Mouse (Mus musculus): Measurements from ENCODE around the gene Rassf6.
A peak's percentile ranks its signal among the peaks of the same experiment; 100 is the strongest.
"Not testable (repeated sequence)": the region's sequence is repeated elsewhere in the genome, so short reads cannot be mapped to it uniquely, and the experiment has no call there.

Gene Rassf6

DNA sequence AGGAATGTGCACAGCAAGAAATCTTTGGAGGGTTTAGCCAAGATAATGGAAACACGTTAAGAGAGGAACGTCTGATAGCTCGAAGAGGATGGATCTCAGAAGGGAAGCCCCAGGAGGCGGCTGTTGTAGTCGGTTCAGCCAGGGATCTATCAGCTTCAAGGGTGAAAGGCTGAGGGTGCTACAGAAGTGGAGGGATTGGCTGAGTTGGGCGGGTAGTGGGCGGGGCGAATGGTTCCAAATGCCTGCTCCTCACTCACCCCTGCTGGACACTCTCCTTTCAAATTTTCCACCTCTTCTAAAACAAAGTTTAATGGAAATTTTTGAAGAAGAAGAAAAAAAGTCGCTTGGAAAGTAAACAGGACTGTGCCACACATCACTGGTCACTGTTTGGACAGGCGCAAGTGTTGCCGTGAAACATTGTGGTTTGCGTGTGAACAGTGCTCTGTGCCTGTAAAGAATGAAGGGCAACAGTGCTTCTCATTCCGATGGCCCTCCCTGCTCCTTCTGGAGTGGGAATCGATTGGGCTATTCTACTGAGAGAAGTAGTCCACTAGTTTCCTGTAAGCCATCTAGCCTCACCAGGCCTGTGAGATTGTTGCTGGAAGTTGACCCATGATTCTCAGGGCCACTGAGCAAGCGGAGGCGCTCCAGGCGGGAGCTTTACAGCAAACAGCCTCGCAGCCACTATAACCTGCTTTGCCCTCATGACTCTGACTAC, 15.6 kb downstream of the Rassf6 start:
- no peak for DNase-seq (ENCODE audit: low spot score)

DNA sequence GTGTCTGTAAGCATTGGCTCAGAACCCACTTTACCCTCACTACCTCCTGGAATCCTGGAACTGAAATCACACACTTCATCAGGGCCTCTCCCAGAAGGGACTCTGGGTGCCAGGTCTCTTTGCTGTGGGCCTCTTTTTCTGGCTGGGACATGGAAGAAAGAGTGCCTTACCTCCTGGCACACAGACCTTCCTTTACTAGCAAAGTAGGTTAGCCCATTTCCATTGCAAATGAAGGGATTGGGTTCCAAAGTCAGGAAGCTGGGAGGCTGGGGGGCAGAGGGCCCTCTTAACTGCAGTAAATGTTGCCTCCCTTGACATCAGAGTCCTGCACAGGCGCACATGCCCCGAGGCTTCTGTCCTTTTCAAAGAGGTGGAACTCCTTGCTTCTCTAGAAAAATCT, 17.2 kb downstream of the Rassf6 start:
- no peak for DNase-seq (ENCODE audit: low spot score)

DNA sequence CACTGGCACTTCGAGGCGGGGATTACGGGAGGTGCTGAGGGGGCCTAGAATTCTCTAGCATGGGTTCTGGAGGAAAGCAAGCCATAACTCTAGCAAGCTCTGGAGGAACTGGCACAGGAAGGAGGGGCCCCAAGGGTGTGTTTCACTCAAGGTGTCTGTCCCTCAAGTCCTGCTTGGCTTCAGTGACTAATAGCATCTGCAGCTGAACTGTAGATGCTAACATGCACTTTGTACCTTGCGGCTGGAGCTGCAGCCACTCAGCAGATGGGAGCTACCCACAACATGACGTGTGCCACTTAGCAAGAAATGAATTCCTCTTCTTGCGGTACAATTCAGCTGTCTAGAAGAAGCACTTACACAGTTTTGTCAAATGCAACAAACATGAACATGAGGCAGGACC, 18.7 kb downstream of the Rassf6 start:
- DNase-seq (ENCODE audit: low spot score) = no peak

DNA sequence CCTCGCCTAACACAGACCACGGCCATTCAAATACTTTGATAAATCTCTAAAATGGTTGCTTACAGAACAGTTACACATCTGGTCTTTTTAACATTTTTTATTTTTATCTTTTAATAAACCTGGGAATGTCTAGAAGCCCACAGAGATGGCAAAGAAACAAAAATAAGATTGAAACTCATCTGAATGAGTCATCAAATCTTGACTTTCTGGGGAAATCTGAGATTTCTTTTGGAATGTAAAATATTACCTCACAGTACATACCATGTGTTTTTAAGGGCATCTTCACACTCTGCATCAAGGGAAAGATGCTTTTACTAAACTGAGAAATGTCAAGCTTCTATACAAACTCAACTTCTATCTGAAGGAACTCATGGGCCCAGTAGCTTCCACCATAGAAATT, 19.1 kb downstream of the Rassf6 start:
- DNase-seq (ENCODE audit: low spot score) = no peak

DNA sequence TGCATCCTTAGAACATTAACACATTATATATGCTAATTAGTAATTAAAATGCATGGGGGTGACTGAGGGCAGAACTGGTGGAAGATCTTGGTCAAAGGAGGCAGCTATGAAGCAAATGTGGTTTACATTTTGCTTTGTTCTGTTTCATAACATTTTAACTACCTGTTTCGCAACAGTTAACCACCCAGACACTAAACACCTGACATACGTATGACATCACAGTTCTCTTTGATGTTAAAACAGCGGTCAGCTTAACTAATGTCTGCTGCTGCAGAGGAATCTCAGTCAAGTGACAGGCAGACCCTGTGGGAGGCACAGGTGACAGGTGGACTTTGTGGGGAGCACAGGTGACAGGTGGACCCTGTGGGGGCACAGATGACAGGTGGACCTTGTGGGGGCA, 22.6 kb downstream of the Rassf6 start:
- peak; percentile 39 for DNase-seq (ENCODE audit: low spot score)

DNA sequence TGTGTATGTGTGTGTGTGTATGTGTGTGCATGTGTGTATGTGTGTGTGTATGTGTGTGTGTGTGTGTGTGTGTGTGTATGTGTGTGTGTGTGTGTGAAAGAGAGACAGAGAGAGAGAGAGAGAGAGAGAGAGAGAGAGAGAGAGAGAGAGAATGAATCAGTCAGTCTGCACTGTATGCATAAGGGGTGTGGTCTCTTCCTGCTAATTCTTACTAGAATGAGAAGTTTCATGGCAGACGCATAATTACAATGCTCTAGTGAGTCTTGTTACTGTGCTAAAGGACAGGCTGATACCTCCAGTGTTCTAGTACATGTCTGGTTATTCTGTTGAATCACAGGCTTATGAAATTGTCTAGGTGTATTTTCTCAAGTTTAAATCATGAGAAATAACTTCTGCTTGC, 27.7 kb downstream of the Rassf6 start:
- DNase-seq (ENCODE audit: low spot score) = not testable (repeated sequence)

DNA sequence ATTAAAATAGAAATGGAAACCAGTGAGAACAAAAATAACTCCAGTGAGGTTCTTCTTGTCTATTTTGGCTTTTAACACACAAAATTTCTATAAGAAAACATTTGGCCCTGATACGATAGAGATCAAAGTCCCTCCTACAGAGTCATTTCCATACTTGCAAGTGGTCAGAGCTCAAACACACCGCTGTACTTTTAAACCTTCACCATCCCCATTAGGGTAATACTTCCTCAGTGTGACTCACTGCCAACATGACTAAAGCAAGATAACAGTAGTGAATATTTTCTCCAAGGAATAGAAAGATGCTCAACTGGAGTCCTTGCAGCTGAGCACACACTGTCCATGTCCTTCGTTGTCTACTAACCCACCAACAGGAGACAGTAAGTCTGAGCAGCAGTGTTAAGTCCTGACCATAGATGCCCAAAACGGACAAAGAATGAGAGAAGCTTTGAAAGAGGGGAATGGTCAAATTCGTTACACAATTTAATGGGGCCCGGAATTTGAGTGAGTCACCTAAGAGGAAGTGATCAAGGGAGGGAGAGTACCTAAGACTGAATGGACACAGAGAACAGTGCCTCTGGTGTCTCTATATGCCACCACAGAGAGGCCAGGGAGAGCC, 28.4 kb downstream of the Rassf6 start:
- DNase-seq (ENCODE audit: low spot score) = no peak

DNA sequence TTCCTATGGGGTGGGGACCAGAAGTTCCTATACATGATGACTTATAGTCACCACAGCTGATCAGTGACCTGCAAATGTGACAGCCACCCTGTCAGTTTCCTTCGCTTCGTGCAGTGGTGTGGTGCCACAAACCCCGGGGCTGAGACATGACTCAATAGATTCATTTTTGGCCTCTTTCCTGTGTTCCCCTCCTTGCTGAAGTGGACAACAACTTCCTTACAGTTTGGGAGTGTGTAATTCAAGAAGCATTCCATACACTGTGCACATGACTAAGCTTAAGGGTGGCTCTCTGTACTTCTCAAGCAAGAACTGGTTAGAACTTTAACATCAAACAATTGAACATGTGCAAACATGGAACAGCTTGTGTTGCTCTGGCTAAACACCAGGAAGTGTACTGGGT, 29.1 kb downstream of the Rassf6 start:
- DNase-seq (ENCODE audit: low spot score) = no peak

DNA sequence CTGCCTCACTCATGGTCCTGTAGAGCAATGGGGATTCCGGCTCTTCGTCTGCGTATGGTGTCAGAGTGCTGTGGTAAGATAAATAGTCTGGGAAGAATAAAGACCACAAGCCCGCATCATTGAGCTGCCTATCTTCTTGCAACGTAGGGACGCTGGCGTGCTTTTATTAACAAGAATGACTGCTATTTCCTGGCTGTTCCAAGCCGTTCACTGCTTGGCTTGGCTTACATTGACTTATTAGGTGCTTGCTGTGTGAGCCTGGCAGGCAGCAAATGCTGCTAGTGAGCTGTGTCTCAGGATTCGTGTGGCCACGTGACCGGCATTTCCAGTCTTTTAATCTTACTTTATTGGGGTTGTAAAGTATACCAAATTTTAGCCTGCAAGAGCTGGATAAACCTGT, 31.6 kb downstream of the Rassf6 start:
- no peak for DNase-seq (ENCODE audit: low spot score)

DNA sequence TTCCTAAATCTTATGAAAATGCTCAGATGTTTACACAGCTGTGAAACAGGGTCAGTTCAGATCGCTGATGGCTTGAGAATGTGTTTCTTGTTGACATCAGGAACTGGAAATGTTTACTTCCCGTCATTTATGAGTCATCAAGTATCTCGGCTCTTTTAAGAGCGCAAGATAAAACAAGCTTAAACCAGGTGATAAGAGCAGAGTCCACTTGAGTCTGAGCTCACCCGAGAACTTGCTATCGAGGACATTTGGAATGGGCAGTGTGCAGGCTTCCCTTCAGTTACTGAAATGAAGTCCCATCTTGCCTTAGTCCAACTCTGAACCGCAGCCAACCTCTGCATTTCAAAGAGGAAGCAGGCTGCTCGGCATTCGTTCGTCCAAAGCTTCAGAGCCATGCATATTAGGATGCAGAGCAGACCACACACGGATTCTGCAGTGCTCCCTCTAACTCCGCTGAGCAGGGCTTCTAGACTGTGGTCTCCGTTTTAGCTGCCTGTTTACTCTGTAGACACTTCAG, 37.0 kb downstream of the Rassf6 start:
- DNase-seq (ENCODE audit: low spot score) = peak; percentile 68

DNA sequence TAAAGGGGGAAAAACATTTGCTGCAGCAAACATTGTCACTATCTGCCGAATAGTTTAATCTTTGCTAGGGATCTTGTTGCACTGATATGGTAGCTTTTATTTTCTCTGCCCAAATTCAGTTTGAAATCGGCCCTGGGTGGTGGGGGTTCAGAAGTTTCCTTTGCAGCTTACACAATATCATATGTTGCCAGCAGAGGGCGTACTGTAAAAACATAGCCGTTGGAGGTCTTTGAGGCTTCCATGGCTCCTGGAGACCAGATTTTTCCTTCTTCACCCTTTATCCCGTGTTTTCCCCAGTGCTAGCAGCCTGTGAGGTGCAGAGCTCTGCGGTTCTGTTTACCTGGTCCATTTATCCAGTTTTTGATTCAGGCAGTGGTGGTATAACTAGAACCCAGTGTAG, 39.0 kb downstream of the Rassf6 start:
- peak; percentile 35 for DNase-seq (ENCODE audit: low spot score)

DNA sequence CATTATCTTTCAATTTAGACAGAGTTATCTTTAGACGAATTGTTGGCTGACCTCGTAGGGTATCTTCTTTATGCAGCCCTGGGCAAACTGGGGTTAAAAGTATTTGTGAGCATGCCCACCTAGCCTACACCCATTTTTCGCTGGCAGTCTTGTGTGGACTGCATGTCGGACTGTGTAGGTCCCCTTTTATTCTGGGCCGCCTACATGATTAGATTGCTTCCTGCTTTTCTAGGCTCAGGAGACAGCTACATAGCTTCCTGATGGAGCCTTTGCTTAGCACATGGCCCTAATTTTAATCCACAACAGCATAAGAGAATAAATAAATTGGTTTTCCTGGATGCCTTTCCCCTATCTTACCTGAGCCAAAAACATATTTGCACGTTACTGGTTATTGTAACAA, 44.3 kb downstream of the Rassf6 start:
- DNase-seq (ENCODE audit: low spot score) = no peak

DNA sequence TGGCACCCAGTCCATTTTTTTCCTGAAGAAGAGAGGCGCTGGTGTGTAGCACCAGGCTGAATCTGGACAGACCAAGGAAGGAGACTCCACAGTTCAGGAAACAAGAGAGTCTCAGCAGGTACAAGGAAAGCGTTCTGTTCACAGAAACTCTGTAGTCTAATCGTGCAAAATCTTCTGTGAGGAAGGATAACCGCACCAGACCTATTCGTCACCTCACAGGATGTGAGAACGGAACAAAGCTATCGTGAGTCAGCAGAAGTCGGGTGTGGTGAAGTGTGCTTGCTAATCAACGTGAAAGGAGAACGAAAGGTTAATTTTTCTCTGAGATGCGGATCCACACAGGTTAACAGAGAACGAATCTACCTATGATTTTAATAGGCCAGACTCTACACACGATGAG, 45.5 kb downstream of the Rassf6 start:
- DNase-seq (ENCODE audit: low spot score) = no peak

DNA sequence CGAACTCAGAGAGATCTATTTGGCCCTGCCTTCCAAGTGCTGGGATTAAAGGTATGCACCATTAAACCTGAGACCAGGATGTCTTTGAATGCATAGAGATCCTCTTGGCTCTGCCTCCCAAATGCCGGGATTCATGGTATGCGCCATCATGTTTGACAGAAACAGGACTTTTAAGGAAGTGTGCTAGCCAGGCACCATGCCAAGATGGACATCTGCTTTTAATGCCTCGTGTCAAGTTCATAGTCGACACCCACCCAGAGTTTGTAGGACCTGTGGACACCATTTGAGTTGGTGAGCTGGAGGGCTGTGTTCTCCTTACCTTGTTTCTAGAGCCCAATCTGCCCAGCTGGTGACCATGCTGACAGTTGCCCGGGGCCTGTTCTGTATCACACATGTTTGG, 48.5 kb downstream of the Rassf6 start:
- DNase-seq (ENCODE audit: low spot score) = no peak

DNA sequence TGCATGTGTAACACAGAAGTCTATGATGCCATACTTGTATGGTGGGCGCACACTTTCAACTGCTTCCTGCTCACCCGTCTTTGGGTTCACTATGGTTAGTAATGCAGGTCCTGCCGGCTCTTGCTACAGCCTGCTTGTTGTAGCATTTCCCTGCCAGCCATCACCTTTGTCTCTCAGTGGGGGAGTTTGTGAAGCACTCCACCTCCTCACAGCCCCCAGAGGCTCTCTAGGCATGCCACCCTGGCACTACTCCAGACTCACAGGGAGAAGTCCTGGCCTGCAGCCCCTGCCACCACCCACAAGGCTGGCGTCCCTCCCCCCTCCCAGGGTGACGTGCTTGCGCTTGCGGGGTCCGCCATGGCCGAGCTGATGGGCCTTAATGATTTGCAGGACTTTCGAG, 49.8 kb downstream of the Rassf6 start:
- no peak for DNase-seq (ENCODE audit: low spot score)

DNA sequence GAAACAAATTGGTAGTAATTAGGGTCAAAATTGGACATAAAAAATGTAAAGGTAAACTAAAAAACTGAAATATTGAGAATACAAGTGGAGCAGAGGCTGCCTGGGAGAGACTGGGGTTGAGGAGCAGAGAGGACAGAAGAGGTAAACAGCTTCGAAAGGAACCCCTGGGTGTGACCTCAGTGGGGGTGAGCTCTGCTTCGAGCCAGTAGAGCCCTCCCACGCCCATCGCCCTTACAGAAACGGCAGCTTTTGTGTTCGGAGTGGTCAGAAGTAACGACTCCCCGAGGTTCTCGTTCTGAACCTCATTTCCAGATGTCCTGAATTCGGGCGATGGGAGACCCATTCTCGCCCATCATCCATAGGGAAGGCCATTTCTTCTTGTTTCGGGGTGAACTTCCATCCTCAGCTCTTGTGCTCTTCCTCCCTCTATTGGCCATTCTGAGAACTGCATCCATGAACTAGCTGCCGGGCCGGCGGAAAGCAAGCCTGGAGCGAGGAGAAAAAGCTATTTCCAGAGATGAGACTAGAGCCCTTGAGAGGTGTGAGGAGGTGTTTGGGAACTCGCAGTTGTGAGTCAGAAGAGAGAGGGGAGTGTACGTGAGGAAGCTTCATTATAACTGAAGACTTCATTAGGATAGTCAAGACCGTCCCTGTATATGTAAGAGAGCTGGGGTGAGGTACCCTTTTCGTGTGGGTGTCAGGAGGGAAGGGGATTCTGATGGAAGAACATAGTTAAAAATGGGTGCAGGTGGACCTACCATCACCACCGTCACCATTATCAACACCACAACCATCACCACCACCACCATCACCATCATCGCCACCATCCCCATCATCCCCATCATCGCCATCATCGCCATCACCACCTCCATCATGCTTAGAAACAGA, 51.5 kb downstream of the Rassf6 start:
- peak; percentile 70 for DNase-seq (ENCODE audit: low spot score)

DNA sequence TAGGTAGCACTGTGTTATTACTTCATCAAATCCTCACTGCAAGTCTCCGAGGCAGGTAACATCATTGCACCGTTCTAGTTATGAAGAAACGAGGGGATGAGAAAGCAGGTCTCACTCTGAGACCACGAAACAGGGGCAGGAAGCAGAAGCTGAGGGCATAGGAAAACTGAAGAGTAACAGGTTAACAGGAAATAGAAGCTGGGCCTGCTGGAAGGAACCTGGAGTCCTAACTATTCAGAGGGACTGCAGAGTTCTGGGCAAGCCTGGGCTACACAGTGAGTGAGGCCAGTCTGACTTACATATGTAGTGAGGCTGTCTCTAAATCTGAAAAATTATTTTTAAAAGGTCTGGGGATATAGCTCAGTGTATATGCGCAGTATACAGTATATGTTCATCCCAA, 52.4 kb downstream of the Rassf6 start:
- DNase-seq (ENCODE audit: low spot score) = no peak

DNA sequence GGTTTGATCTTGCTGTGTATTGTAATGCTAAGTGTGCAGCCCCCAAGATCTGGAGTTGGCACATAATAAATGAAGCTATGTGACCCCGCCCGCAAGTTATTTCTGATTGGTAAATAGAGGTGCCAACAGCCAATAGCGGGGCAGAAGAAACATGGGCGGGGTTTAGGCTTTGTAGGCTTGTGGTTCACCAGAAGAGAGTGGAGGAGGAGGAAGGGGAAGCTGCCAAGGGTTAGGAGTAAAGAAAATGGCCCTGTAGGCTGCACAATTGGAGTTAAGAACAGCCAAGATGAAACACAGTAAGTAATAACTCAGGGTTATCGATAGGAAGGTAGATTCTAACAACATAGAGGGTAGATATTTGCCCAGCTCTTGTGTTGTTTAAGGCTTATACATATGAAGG, 53.9 kb downstream of the Rassf6 start:
- no peak for DNase-seq (ENCODE audit: low spot score)

DNA sequence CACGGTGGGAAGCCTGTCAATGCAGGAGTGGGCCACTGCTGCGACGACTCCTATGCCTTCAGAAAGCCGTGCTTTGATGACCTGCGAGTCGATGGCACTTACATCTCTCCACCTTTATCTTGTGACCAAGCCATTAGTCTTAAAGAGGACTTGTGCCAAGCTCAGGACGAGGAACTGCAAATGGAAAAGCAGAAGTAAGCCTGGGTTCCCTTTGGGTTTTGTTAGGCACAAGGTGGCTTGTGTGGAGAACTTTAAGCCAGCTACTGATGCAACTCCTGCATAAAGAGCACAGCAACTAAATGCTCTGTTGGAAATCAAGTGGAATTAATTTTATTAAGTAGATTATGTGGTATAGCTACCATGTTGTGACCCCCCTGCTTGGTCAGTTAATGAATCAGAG, 55.7 kb downstream of the Rassf6 start:
- DNase-seq (ENCODE audit: low spot score) = no peak

DNA sequence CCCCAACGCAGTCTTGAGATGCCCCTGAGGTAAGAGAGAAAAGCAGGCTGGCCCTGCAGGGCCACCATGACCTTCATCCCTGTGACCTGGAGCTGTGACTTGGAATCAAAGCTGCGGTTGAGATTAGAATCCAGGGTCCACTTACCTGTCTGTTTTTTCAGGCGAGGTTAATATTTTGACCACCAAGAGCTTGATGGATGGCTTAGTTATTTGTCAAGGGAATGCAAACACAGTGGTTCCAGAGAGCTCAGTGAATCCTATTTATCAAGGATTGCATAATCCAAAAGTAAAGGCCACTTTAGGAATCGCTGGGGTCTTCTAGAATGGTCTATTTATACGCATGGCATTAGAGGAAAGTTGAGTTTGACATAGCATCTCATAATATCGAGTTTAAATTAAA, 58.3 kb downstream of the Rassf6 start:
- DNase-seq (ENCODE audit: low spot score) = no peak

DNA sequence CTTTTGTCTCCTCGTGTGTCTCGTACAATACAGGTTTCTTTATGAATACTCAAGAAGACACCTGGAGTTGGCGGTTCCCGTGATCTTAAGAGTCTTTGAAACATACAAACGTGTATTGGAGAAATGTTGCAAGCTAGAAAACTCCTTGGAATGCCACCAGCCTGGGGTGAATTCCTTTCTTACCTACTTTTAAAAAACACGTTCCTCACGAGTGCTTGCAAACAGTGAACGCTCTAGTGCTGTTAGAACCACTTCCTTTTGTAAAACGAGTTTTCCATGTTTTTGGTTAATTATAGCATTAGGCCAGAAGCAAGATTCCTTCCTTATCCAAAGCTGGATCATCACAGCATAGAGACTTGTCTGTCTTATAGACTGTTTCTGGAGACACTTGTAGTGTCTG, 60.9 kb downstream of the Rassf6 start:
- no peak for DNase-seq (ENCODE audit: low spot score)

DNA sequence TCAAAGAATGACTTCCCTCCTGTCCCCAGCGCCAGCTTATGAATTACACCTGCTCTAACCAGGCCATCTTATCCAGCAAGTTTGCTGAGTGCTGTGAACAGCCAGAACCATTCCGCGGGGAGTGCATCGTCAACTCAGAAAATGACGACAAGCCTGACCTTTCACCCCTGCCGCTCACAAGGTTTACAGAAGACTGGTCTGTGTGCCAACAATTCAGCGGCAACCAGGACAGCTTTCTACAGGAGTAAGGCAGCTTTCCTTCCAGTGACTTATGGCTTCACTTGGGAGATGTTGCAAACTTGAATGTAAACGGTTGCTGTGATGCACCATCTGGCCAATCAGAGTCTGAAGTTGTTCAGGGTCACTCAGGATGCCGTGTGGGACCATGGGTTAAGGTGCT, 62.7 kb downstream of the Rassf6 start:
- DNase-seq (ENCODE audit: low spot score) = peak; percentile 66

DNA sequence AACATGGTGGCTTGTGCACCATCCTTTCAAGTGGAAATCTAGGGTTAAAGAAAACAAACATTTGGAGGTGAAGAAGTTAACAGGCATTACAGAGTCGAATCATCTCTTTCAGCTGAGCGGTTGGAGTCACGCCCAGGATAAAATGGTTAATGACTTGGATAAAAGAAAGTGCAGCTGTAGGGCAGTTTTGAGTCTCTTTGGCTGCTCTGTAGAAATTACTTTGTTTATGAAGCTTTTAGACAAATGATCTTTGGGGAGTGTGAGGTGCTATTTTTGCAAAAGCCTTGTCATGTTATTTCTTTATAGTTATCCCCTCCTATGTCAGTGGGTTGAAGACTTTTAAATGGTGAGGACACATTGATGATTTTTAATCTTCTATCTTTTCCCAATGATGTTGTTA, 69.2 kb downstream of the Rassf6 start:
- DNase-seq (ENCODE audit: low spot score) = no peak

Measured in yolk sac, embryonic 10.5 days (tissue).